Mouse (Mus musculus): Measurements from ENCODE around the gene Dusp10.

The Dusp10 gene

DNA sequence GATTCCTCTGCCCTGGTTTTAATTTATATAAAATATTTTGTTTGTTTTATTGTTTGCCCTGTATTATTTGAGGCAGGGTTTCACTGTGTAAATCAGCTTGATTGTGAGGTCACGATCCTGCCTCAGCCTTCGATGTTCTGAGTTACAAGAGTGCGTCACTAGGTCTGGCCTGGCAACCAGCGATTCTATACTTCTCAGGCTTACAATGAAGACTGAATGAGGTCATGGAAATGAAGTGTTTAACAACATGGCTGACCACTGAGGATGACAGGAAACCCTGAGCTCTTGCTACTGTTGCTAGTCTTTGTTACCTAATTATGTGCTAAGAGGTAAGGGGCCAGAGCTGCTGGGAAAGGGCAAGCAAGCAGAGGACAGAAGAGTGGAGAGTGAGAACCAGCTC lies at the start of gene Dusp10:
Dusp10 (plus strand) TSS at position 197 of the 400 bp plus-strand sequence.
- no peak for DNase-seq

GRCm38 (mm10) chr1:183965341-183965740 lies 47.8 kb upstream of the Dusp10 start:
- no peak for DNase-seq

DNA sequence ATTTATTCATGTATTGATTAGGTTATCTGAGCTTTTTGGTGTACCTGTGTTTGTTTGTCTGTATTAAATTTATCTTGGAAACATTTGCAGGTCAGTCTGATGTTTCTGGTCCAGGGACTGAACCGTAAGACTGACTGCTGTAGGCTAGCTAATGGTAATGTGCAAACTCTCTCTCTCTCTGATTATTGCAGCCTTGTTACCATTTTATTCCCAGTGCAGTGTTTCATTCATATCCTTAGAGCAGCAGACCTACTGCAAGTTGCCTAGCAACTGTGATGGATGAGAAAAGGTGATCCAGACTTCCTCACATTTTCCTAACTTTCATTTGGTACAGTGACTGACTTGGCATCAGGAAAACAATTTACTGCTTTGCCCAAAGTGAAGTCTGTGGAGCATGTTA lies 43.8 kb upstream of the Dusp10 start:
- no peak for DNase-seq

DNA sequence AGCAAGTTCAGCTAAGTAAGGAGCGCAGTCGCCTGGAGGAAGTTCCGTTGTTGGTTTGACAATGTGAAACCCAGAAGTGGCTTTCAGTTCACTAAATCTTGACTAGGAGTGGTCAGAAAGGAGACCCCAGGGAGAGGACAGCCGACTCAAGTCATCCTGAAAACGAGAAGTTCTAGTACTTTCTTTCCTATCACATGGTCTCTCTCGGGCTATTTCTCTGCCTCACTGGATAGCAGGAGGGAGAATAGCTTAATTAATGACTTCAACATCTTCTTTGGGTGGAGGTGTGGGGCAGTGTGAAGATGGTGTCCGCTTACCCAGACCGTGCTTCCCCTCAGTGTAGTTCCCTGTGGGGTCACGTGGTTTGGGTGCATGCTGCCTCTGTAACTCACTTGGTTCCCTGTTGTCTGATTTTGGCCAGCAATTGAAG lies 33.3 kb upstream of the Dusp10 start:
- DNase-seq = no peak

GRCm38 (mm10) chr1:183982108-183982507 lies 31.0 kb upstream of the Dusp10 start:
- no peak for DNase-seq

DNA sequence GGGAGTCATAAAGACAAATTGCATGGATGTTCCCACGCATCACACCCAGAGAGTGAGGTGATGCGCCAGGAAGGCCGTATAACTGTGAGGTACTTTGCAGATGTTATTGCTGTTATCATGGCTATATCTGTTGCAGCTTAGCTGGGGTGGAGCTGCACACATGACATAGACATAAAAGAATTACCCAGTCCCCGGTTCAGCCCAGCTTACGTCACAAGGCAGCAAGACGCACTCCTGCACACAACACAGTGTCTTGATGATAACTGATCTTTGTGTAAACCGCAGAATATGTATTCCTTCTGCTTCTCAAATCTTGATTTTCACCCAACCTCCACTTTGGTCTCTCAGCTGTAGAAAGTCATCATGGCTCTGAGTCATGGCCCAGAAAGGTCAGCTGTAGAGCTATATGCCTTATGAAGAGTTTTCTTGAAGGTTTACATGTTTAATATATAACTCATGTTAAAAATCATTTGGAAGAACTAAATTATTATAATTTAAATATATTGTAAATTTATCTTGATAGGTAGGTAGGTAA lies 25.3 kb upstream of the Dusp10 start:
- DNase-seq = no peak

DNA sequence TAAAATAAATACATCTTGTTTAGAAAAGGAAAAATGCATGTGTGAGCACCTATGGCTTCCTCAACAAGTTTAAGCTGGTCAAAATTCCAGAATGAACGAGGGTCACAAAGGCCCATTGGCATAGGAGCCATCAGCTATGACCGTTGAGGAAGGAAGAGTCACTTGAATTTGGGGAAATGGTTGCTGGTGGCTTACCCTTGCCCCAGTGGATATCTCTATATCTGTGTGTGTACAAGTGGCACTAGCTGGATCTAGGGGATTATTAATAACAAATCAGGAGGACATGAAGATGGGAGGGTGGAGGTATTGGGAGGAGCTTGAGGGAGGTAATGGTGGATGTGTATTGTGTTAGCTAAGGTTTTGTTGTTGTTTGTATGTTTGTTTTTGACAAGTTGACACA lies 21.2 kb upstream of the Dusp10 start:
- no peak for DNase-seq

GRCm38 (mm10) chr1:183997207-183997606 lies 15.9 kb upstream of the Dusp10 start:
- DNase-seq = no peak

DNA sequence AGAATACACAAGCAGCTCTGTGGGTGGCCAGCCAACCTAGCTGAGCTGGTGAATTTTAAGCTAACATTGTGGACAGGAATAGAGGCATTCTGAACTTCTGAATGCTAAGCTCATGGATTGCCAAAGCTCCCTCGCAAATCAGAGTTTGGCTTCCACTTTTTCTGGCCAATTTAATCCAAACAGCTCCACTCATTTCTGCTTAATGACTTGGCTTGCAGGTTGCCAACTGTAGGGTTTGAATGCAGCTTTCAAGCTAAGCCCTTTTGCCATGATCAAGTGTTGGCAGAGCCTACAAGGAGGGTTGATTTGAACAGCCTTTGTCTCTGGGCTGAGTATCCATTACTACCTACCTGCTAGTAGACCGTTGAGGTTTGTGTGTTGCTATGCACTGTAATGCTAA lies 10.6 kb upstream of the Dusp10 start:
- no peak for DNase-seq

GRCm38 (mm10) chr1:184004311-184004710 lies 8.8 kb upstream of the Dusp10 start:
- no peak for DNase-seq

- DNase-seq = no peak
Observed at GRCm38 (mm10) chr1:184005315-184006058, 7.6 kb upstream of the Dusp10 start.

- no peak for DNase-seq
Observed at GRCm38 (mm10) chr1:184006086-184006485, 7.0 kb upstream of the Dusp10 start.

DNA sequence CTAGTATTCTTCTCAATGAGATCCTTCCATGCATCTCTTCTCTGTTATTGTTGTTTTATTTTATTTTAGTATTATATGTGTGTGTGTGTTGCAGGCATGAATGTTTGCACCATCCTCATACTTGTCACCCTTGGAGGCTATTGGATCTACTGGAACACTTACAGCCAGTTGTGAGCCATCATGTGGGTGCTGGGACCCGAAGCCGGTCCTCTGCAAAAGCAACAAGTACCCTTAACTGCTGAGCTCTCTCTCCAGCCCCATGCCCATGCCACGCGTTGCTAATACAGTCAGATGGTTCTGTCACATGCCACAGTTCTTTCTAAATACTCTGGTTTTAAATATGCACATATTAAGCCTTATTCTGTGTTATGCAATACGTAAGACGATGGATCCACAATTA lies 1.8 kb upstream of the Dusp10 start:
- DNase-seq = no peak

GRCm38 (mm10) chr1:184014091-184014490 lies 989 bp downstream of the Dusp10 start:
- no peak for DNase-seq

DNA sequence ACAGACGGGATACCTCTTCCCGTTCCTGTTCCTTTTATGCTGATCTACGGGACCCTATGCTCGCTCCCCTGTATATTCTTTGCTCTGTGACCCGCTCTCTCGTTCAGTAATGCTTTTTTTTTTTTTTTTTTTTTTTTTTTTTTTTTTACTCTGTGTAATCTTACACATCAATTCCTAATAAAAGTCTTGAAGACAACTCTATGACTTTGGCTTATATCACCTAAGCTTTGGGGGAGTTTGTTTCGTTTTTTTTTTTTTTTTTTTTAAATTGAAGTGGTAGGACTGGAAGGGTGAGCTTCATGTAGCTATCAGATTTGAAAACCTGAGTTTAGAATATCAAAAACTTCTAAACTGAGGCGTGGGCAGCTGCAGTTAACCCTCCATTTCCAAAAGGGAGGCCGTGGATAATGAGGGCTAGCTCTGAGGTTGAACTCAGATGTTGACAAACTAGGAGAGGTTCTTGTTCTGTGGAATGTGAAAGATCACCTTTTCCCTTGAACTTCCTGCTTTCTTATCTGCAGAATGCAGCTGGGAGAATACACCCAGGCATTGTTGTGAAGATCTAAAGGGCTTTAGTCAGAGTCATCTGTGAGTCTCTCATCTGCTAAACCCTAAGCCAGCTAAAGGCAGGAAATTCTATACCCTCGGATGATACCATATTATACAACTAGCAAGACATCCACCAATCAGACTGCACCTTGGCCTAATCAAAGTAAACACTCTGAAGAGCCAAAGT lies 3.1 kb downstream of the Dusp10 start:
- no peak for DNase-seq

DNA sequence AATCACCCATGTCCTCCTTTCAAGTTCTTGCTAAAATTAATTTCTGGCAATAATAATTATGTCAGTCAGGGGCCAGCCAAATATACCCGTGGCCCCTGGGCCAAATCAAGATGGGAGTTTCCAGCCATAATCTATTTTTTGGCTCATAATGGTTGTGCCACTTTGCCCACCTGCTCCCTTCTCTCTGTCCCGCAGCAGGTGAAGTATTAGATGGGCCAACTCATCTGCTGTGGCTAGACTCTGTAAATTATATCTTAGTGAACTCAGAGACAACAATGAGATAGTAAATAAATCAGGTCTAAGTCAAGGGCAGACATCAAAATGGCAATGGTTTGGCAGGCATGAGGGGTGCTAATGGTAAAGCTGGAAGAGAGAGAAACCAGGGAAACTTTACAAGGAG lies 4.5 kb downstream of the Dusp10 start:
- DNase-seq = no peak

GRCm38 (mm10) chr1:184019042-184019721 lies 6.1 kb downstream of the Dusp10 start:
- DNase-seq = no peak

GRCm38 (mm10) chr1:184019722-184020107 lies 6.6 kb downstream of the Dusp10 start:
- no peak for DNase-seq

GRCm38 (mm10) chr1:184023971-184024370 lies 10.9 kb downstream of the Dusp10 start:
- no peak for DNase-seq

DNA sequence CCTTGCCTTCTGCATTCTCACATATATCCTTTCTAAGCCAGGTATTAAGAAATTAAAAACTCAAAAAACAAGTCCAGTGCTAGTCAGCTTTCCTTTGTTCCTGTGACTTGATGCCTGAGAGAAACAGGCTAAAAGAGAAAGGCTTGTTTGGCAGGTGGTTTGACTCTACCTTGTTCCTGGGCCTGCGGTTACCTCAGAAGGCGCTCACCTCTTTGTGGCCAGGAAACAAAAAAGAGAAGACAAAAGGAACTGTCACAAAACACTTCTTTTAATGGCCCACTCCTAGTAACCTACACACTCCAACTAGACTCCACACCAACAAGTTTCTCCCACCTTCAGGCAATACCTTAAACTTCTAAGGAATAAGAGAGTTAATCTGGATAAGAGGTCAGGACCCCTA lies 11.5 kb downstream of the Dusp10 start:
- DNase-seq = no peak

DNA sequence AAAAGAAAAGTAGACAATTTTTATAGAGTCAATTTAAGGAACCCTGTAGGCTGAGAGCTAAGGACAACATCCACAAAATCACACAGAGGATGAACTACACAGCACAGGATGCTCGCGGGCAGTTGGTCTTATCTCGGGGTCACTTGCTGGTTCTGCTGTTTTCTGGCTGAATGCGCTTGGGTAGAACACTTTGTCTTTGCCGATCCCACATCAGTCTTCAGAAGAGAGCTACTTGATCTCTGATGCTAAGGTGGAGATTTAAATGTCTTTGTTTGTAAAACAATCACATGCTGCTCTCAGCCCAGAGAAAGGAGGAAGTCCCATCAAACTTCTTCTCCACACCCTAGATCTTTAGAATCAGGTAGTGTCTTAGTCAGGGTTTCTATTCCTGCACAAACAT lies 12.0 kb downstream of the Dusp10 start:
- DNase-seq = no peak

- DNase-seq = no peak
Observed at GRCm38 (mm10) chr1:184027039-184027438, 13.9 kb downstream of the Dusp10 start.

GRCm38 (mm10) chr1:184030070-184030802 lies 17.1 kb downstream of the Dusp10 start:
- no peak for DNase-seq

All from retina, postnatal 1 day (tissue).